Mouse (Mus musculus) liver, embryonic 14.5 days (tissue): ENCODE data around the gene Cspg4.

Experiments used
- CTCF ChIP-seq: IDR thresholded peaks from 2 replicates; pipeline ENCODE4 v1.5.1; 2016; ENCODE audit warnings: antibody characterized with exemption, low read depth, control low read depth
- EP300 ChIP-seq: IDR thresholded peaks from 2 replicates; pipeline ENCODE4 v1.6.1; 2016; ENCODE audit warnings: antibody characterized with exemption, low read depth

DNA sequence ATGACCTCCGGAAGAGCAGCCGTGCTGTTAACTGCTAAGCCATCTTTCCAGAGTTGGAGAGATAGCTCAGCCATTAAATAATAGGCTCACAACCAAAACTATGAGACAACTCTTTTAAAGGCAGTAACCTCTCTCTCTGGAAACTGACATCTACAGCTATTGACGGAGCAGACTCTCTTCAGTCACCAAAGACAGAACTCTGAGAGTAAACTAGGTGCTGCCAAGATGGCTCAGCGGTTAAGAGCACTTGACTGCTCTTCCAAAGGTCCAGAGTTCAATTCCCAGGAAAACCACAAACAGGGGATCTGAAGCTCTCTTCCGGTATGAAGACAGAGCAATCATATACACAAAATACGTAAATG is 72.0 kb downstream of the Cspg4 start:
- TF ChIP-seq CTCF (no peak), EP300 (no peak)
